Mouse (Mus musculus) heart, postnatal 0 days (tissue): ENCODE measurements at regions not wholly inside any gene's neighbourhood (a gene's known extent, or its start where the extent isn't known, plus 50 kb on each side); places are given as distances from the start of the nearest gene placed in this dataset.

Experiments used
- CTCF ChIP-seq: IDR thresholded peaks from 2 replicates; pipeline ENCODE4 v1.5.1; 2016; ENCODE audit warnings: antibody characterized with exemption, control low read depth, low read depth
- EP300 ChIP-seq: IDR thresholded peaks from 2 replicates; pipeline ENCODE4 v1.6.1; 2016; ENCODE audit warnings: antibody characterized with exemption, low read depth

DNA sequence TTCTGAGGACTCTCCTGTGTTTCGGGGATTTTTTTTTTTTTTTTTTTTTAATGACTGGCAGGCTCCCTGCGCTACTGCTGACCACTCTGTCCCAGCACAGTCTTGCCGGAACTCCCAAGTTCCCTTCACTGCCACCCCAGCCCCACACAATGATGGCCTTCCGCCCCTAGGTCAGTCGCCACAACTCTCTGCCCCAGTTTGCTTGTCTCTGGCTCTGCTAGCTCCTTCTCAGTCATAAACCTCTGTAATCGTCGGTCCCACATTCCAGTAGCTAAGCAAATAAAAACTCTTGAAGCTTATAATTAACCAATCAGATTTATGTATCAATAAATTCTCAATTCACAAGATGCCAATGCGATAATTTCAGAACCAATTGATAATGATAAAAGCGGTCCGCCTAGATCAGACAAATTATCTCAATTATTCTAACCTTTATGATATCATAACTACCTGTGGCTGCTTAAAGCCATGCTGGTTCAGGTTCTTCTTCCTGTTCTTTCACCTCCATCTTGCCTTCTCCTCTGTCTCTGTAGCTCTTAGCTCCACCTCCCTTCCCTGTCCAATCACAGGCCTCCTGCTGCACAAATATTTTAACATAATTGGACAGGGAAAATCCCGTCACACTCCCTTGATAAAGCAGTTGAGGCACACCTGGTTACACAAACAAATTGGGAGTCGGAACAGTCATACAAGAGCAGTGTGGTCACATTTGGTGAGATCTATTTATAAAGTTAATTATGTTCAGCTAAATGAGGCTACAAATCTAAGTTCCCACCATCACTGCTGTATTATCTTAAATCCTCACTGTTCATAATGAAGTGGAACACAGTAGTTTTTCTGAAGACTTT, 135.2 kb upstream of the Tars start:
- TF ChIP-seq CTCF = no peak
- TF ChIP-seq EP300 = no peak
